Mouse (Mus musculus): ENCODE data around the gene Cln5. TPM values are rescaled to one million over a fixed set of nuclear protein-coding genes. Genes with fewer than 3 reads are reported as not detected.
A peak's percentile ranks its signal among the peaks of the same experiment; 100 is the strongest.

Cln5 gene
- polyA plus RNA-seq, 1 experiment from 2014 or later = 21.9 TPM

DNA sequence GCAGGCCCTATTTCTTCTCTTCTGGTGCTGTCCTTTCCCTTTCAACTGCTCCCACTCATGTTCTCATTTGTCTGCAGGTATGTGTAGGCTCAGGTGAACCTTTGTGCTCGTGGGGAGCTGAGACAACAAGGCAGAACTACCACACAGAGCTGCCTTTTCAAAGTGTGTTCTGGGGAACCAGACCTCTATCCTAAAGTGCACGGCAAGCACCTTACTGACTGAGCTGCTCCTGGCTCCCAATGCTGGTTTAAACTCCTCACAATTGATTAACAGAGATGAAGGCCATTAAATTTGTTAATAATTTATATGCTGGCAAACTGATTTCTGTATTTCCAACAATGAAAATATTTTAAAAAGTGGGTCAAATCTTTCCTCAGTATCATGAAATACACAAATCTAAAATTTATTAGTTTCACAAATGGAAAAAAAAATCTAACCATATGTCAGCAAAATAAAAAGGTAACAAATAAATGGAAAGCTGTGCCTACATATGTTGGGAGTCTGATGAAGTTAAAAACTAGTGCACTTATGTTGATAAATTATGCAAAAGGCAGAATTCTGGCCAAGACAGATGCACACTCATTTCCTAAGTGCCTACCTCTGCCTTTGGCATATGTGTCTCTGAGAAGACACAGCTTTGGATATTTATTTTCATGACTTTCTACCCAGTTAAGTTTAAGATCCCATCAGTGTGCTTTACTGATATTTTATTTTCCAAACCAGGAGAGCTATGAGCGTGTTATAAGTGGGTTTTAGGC lies 42.8 kb downstream of the Cln5 start:
- H3K36me3 ChIP-seq (ENCODE audit: control insufficient read depth, insufficient read depth, low read length) = peaks cover 8% of the 10 kb centered on the region; the same call in 1 of the 2 replicates
- 89% methylated on average over 3 of the region's 3 CpGs for WGBS
- no peak for DNase-seq (ENCODE audit: low spot score)
- H3K27me3 ChIP-seq (ENCODE audit: control insufficient read depth, insufficient read depth, low read length) = no peaks in the 10 kb centered on the region
- no peak overlapping the region for H3K4me3 ChIP-seq (ENCODE audit: low read depth, low read length)
- no peak overlapping the region for H3K4me2 ChIP-seq (replicated peaks; ENCODE audit: low read depth)
- H3K9ac ChIP-seq (ENCODE audit: low read length) = no peak overlapping the region
- ATAC-seq (ENCODE audit: low FRiP score, low TSS enrichment) = no peak
- no peak overlapping the region for H3K27ac ChIP-seq (replicated peaks)
- no peaks in the 10 kb centered on the region for H3K9me3 ChIP-seq (ENCODE audit: control insufficient read depth, low read length)
- no peaks in the 10 kb centered on the region for H3K4me1 ChIP-seq (replicated peaks; ENCODE audit: control insufficient read depth, insufficient read depth)
- TF ChIP-seq EP300 (optimal IDR thresholded peaks at IDR 0.05) = no peak
- no peak for TF ChIP-seq CTCF (IDR thresholded peaks at IDR 0.05; ENCODE audit: low read depth)

DNA sequence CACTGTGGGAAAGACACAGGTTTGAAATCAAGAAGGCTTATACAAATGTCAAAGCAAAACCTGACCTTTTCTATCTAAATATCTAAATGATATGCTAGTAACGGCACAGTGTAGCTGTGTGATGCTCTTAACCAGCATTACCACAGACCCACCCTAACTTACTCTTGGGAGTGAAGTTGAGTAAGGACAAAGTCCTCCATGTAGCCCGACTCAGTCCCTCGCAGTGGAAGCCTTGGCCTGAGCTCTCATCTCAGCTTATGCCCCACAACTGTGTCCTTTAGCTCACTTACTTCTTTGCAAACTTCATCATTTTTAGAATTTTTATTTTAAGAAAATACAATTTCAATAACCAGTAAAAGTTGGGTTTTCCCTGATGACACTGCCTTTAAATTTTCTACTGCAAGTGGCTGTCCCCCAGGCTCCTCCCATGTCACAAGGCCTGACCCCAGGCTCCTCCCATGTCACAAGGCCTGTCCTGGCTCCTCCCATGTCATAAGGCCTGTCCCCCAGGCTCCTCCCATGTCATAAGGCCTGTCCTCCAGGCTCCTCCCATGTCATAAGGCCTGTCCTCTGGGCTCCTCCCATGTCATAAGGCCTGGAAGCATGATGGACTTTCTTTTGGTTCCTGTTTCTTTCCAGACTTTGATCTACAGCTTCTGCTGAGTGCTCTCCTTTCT lies 45.1 kb downstream of the Cln5 start:
- no peak for TF ChIP-seq EP300 (optimal IDR thresholded peaks at IDR 0.05)
- TF ChIP-seq CTCF (IDR thresholded peaks at IDR 0.05; ENCODE audit: low read depth) = no peak
- no peak overlapping the region for H3K9ac ChIP-seq (ENCODE audit: low read length)
- H3K9me3 ChIP-seq (ENCODE audit: control insufficient read depth, low read length) = no peaks in the 10 kb centered on the region
- DNase-seq (ENCODE audit: low spot score) = no peak
- H3K27ac ChIP-seq (replicated peaks) = no peak overlapping the region
- no peak overlapping the region for H3K4me2 ChIP-seq (replicated peaks; ENCODE audit: low read depth)
- H3K4me3 ChIP-seq (ENCODE audit: low read depth, low read length) = no peak overlapping the region
- ATAC-seq (ENCODE audit: low FRiP score, low TSS enrichment) = no peak
- H3K36me3 ChIP-seq (ENCODE audit: control insufficient read depth, insufficient read depth, low read length) = peaks cover 11% of the 10 kb centered on the region; the same call in 1 of the 2 replicates
- H3K27me3 ChIP-seq (ENCODE audit: control insufficient read depth, insufficient read depth, low read length) = no peaks in the 10 kb centered on the region
- WGBS = 89% methylated on average over 3 of the region's 3 CpGs
- no peaks in the 10 kb centered on the region for H3K4me1 ChIP-seq (replicated peaks; ENCODE audit: control insufficient read depth, insufficient read depth)

DNA sequence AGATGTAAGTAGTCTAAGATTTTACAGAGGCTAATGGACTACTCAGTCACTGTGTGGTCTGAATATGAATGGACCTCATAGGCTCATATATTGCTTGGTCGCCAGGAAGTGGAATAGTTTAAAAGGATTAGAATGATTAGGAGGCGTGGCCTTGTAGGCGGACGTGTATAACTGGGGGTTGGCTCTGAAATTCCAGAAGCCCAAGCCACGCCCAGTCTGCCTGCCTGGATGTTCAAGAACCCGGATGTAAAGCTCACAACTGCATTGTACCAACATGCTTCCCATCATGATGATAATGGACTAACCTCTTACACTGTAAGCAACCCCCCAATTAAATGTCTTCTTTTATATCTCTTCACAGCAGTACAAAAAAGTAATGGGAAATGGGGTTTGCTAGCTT lies 55.7 kb downstream of the Cln5 start:
- Histone ChIP-seq H3K9me3 (ENCODE audit: control insufficient read depth, low read length) (no peaks in the 10 kb centered on the region), H3K4me2 (replicated peaks; ENCODE audit: low read depth) (no peak overlapping the region), H3K4me1 (replicated peaks; ENCODE audit: control insufficient read depth, insufficient read depth) (no peaks in the 10 kb centered on the region), H3K9ac (ENCODE audit: low read length) (no peak overlapping the region), H3K27ac (replicated peaks) (no peak overlapping the region), H3K36me3 (ENCODE audit: control insufficient read depth, insufficient read depth, low read length) (peaks cover 27% of the 10 kb centered on the region), H3K4me3 (ENCODE audit: low read depth, low read length) (no peak overlapping the region), H3K27me3 (ENCODE audit: control insufficient read depth, insufficient read depth, low read length) (no peaks in the 10 kb centered on the region)
- TF ChIP-seq CTCF (IDR thresholded peaks at IDR 0.05; ENCODE audit: low read depth) (no peak), EP300 (optimal IDR thresholded peaks at IDR 0.05) (no peak)
- WGBS = 76% methylated on average over 6 of the region's 6 CpGs
- DNase-seq (ENCODE audit: low spot score) (no peak), ATAC-seq (ENCODE audit: low FRiP score, low TSS enrichment) (peak; percentile 35; the same call in 1 of the 2 replicates)

Other genes starting within 250 kb of the Cln5 start
- gene Kctd12, start 87.6 kb upstream of the Cln5 start, polyA plus RNA-seq (2015; fragmentation: Nextera tagmentation; extraction: Ambion mirVana) = 6.1 and 8.1 TPM in 2 replicates
- gene Acod1, start 23.2 kb upstream of the Cln5 start, polyA plus RNA-seq (2015; fragmentation: Nextera tagmentation; extraction: Ambion mirVana) = not detected in 2 replicates
- gene Fbxl3, start 29.4 kb downstream of the Cln5 start, polyA plus RNA-seq (2015; fragmentation: Nextera tagmentation; extraction: Ambion mirVana) = 16.2 and 16.9 TPM in 2 replicates